Mouse (Mus musculus) lung, postnatal 0 days (tissue): ENCODE data around the gene Itprid1.

ENCODE experiments used
- CTCF ChIP-seq: IDR thresholded peaks from 2 replicates; pipeline ENCODE4 v1.5.1; 2016; ENCODE audit warnings: antibody characterized with exemption, mild to moderate bottlenecking
- EP300 ChIP-seq: IDR thresholded peaks from 2 replicates; pipeline ENCODE4 v1.6.1; 2016; ENCODE audit warnings: antibody characterized with exemption, mild to moderate bottlenecking, control low read depth

GRCm38 (mm10) chr6:55919206-55919605 is 82.5 kb downstream of the Itprid1 start:
- TF ChIP-seq CTCF (no peak), EP300 (no peak)
